Mouse (Mus musculus): ENCODE measurements around the gene Olfr920.

Gene Olfr920

GRCm38 (mm10) chr9:38751999-38752398 lies at the start of gene Olfr920:
Olfr920 (plus strand) TSS chr9:38752299.
- DNase-seq (ENCODE audit: low spot score in 2 of 2): no peak

- no peak for DNase-seq (ENCODE audit: low spot score in 2 of 2)
Observed at GRCm38 (mm10) chr9:38718102-38718501, 34.0 kb upstream of the Olfr920 start, which contains the start of gene Vwa5a. Vwa5a (plus strand) TSS chr9:38718268.

GRCm38 (mm10) chr9:38718927-38719441 lies 33.1 kb upstream of the Olfr920 start:
- no peak for DNase-seq (ENCODE audit: low spot score in 2 of 2)

GRCm38 (mm10) chr9:38724044-38724443 lies 28.1 kb upstream of the Olfr920 start:
- DNase-seq (ENCODE audit: low spot score in 2 of 2): no peak

GRCm38 (mm10) chr9:38728218-38728617 lies 23.9 kb upstream of the Olfr920 start:
- no peak for DNase-seq (ENCODE audit: low spot score in 2 of 2)

- no peak for DNase-seq (ENCODE audit: low spot score in 2 of 2)
Observed at GRCm38 (mm10) chr9:38741408-38741807, 10.7 kb upstream of the Olfr920 start.

- DNase-seq (ENCODE audit: low spot score in 2 of 2): no peak
Observed at GRCm38 (mm10) chr9:38744619-38745315, 7.3 kb upstream of the Olfr920 start.

GRCm38 (mm10) chr9:38772768-38773167 lies 20.7 kb downstream of the Olfr920 start, which contains the start of gene Olfr921:
Olfr921 (plus strand) TSS chr9:38773068.
- no peak for DNase-seq (ENCODE audit: low spot score in 2 of 2)

GRCm38 (mm10) chr9:38792689-38793088 lies 40.6 kb downstream of the Olfr920 start:
- no peak for DNase-seq (ENCODE audit: low spot score in 2 of 2)

- DNase-seq (ENCODE audit: low spot score in 2 of 2): no peak
Observed at GRCm38 (mm10) chr9:38805696-38806095, 53.6 kb downstream of the Olfr920 start.

Data from frontal cortex, postnatal 10 days (tissue).